Mouse (Mus musculus): Measurements from ENCODE around the gene Olfr47.

DNA sequence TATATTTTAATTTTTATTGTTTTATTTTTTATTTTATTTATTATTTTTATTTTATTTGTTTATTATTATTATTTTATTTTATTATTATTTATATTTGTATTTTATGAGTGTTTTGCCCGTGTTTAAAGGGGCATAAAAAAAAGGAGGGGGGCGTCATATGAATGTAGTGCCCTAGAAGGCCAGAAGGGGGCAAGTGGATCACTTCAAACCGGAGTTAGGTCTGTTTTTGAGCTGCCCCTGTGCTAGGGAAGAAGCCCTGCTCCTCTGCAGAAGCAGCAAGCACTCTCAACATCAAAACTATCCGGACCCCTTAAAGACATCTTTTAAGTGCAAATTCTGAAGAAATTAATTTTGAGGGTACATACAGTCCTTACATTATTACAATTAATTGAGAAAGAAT, 10.7 kb downstream of the Olfr47 start:
- no peak for TF ChIP-seq POLR2A (IDR thresholded peaks at IDR 0.05; ENCODE audit: control insufficient read depth, extremely low read depth, insufficient read depth, low read length, poor library complexity)
- TF ChIP-seq CTCF (IDR thresholded peaks at IDR 0.05; ENCODE audit: borderline replicate concordance, control insufficient read depth, extremely low read depth, insufficient read depth, low read length, poor library complexity) = no peak

Data from thymus, adult 2 months (tissue).